In genomic region chr15:102406912-102407580, GRCm38 (mm10) we compare ENCODE assay signal across 9 mouse cellular contexts. TPM values are rescaled to one million over a fixed set of nuclear protein-coding genes. Genes with fewer than 3 reads are reported as not detected.
DNase-seq lines count a peak whose midpoint lies in the region; ATAC-seq and TF ChIP-seq lines count a peak whose summit lies in the region.
"Had no signal": no experiment of that assay in that cellular context is flagged by ENCODE, and none has a peak within 500 bp of the region (broad histone marks: within the 10 kb centered on the region; RNA-seq: fewer than 3 reads in every experiment).

No protein-coding gene starts in this region.

- peaks cover 45% of the 10 kb centered on the region for H3K36me3 ChIP-seq in heart, embryonic 13.5 days
- peaks cover 8 to 41% of the 10 kb centered on the region in 2 experiments for H3K36me3 ChIP-seq in MEL (ENCODE audit: control insufficient read depth in 1 of 2, insufficient read depth in 2 of 2, low read length in 2 of 2)
- H3K36me3 ChIP-seq in heart, postnatal 0 days (replicated peaks; ENCODE audit: control insufficient read depth, insufficient read depth, low read length), result peaks cover 37% of the 10 kb centered on the region
- peaks cover 33% of the 10 kb centered on the region for H3K36me3 ChIP-seq in midbrain, embryonic 11.5 days (ENCODE audit: control insufficient read depth, insufficient read depth, low read length)

- peak overlapping the region; percentile 65 for H3K4me2 ChIP-seq in heart, embryonic 13.5 days
- H3K4me2 ChIP-seq in heart, postnatal 0 days (ENCODE audit: low read depth, low read length), result peak overlapping the region; percentile 60
- H3K4me2 ChIP-seq in midbrain, embryonic 11.5 days, result peak overlapping the region; percentile 55

- H3K79me2 ChIP-seq in MEL (ENCODE audit: control insufficient read depth, insufficient read depth, low read length, poor library complexity), result peaks cover 38% of the 10 kb centered on the region

- H3K9ac ChIP-seq in heart, embryonic 13.5 days, result peak overlapping the region; percentile 98
- peak overlapping the region; percentile 65 for H3K9ac ChIP-seq in MEL (ENCODE audit: control insufficient read depth, low read depth, low read length, poor library complexity, severe bottlenecking)
- peak overlapping the region; percentile 96 for H3K9ac ChIP-seq in heart, postnatal 0 days (replicated peaks; ENCODE audit: low read depth, low read length)
- peak overlapping the region; percentile 95 for H3K9ac ChIP-seq in midbrain, embryonic 11.5 days (ENCODE audit: low read length)

- TF ChIP-seq CTCF in MEL (IDR thresholded peaks at IDR 0.05 in 2 of 3, conservative IDR thresholded peaks at IDR 0.05 in 1 of 3; ENCODE audit: control insufficient read depth in 1 of 3, insufficient read depth in 1 of 3, low read depth in 2 of 3, low read length in 3 of 3, poor library complexity in 1 of 3, severe bottlenecking in 1 of 3), result no peak
- TF ChIP-seq CTCF in heart, postnatal 0 days (IDR thresholded peaks at IDR 0.05; ENCODE audit: low read depth), result no peak

- no peaks in the 10 kb centered on the region for H3K27me3 ChIP-seq in heart, embryonic 13.5 days (replicated peaks)
- no peaks in the 10 kb centered on the region for H3K27me3 ChIP-seq in MEL (ENCODE audit: control insufficient read depth in 1 of 2, insufficient read depth in 2 of 2, low read length in 2 of 2)
- H3K27me3 ChIP-seq in heart, postnatal 0 days (ENCODE audit: control insufficient read depth, insufficient read depth, low read length), result no peaks in the 10 kb centered on the region
- H3K27me3 ChIP-seq in midbrain, embryonic 11.5 days (ENCODE audit: control insufficient read depth, insufficient read depth, low read length), result no peaks in the 10 kb centered on the region

- 0 out of 4 replicates have a peak, but pooled peaks of 1 of the 2 experiments have one; percentile 6 for TF ChIP-seq POLR2A in MEL (IDR thresholded peaks at IDR 0.05; ENCODE audit: control insufficient read depth in 1 of 2, insufficient read depth in 1 of 2, low read depth in 1 of 2, low read length in 2 of 2, poor library complexity in 1 of 2)

- peaks cover 56% of the 10 kb centered on the region for H3K4me1 ChIP-seq in heart, embryonic 13.5 days
- H3K4me1 ChIP-seq in MEL (ENCODE audit: control insufficient read depth in 1 of 2, insufficient read depth in 2 of 2, low read length in 2 of 2), result peaks cover 5 to 21% of the 10 kb centered on the region in 2 experiments; a peak in 3 of 4 replicates
- peaks cover 19% of the 10 kb centered on the region for H3K4me1 ChIP-seq in heart, postnatal 0 days (ENCODE audit: control insufficient read depth, insufficient read depth)
- H3K4me1 ChIP-seq in midbrain, embryonic 11.5 days (ENCODE audit: control insufficient read depth, insufficient read depth, low read length), result peaks cover 27% of the 10 kb centered on the region

- H3K4me3 ChIP-seq in heart, embryonic 13.5 days, result peak overlapping the region; percentile 78
- H3K4me3 ChIP-seq in MEL (ENCODE audit: control insufficient read depth in 1 of 2, insufficient read depth in 1 of 2, low read depth in 2 of 2, low read length in 2 of 2), result peak overlapping the region; percentile 50 to 59
- peak overlapping the region; percentile 78 for H3K4me3 ChIP-seq in heart, postnatal 0 days (ENCODE audit: low read depth, low read length)
- peak overlapping the region; percentile 94 for H3K4me3 ChIP-seq in midbrain, embryonic 11.5 days (ENCODE audit: low read depth, low read length)

- no peak for ATAC-seq in heart, embryonic 13.5 days (ENCODE audit: extremely low read depth, insufficient number of reproducible peaks, low FRiP score, low TSS enrichment)
- no peak for ATAC-seq in heart, postnatal 0 days (ENCODE audit: insufficient read depth, low read depth)
- no peak for ATAC-seq in midbrain, embryonic 11.5 days (ENCODE audit: low FRiP score)

- 9% methylated on average over 3 of the region's 3 CpGs for WGBS in heart, embryonic 13.5 days
- 2% methylated on average over 3 of the region's 3 CpGs for WGBS in heart, postnatal 0 days
- WGBS in midbrain, embryonic 11.5 days, result 34% methylated on average over 3 of the region's 3 CpGs

- TF ChIP-seq EP300 in MEL (IDR thresholded peaks at IDR 0.05; ENCODE audit: low read depth in 1 of 2, low read length in 2 of 2), result no peak
- no peak; the same call in 1 of the 2 replicates for TF ChIP-seq EP300 in heart, postnatal 0 days (IDR thresholded peaks at IDR 0.05; ENCODE audit: low read depth)

- H3K9me3 ChIP-seq in heart, embryonic 13.5 days, result no peaks in the 10 kb centered on the region
- H3K9me3 ChIP-seq in MEL (replicated peaks; ENCODE audit: insufficient read depth, low read length), result no peaks in the 10 kb centered on the region
- no peaks in the 10 kb centered on the region for H3K9me3 ChIP-seq in heart, postnatal 0 days (replicated peaks; ENCODE audit: control insufficient read depth, low read length)
- H3K9me3 ChIP-seq in midbrain, embryonic 11.5 days (ENCODE audit: control insufficient read depth, low read length), result no peaks in the 10 kb centered on the region

- DNase-seq in heart, adult 18-20 months, result no peak
- no peak for DNase-seq in MEL (ENCODE audit: low read depth, low spot score)
- no peak for DNase-seq in heart, postnatal 0 days (ENCODE audit: low spot score)
- peak; percentile 90 for DNase-seq in midbrain, embryonic 11.5 days (ENCODE audit: low spot score, missing footprints)
- no peak for DNase-seq in adrenal gland, adult 2 months
- no peak for DNase-seq in urinary bladder, postnatal 10 days (ENCODE audit: low spot score)
- no peak for DNase-seq in cerebellum, postnatal 4 days (ENCODE audit: low spot score in 2 of 2)

- H3K27ac ChIP-seq in heart, embryonic 13.5 days (replicated peaks), result peak overlapping the region; percentile 98
- H3K27ac ChIP-seq in MEL (ENCODE audit: control insufficient read depth, low read depth, low read length), result peak overlapping the region; percentile 44
- H3K27ac ChIP-seq in heart, postnatal 0 days (ENCODE audit: low read depth), result peak overlapping the region; percentile 98
- peak overlapping the region; percentile 89 for H3K27ac ChIP-seq in midbrain, embryonic 11.5 days (ENCODE audit: low read depth, low read length)

- TF ChIP-seq RAD21 in MEL (IDR thresholded peaks at IDR 0.05; ENCODE audit: low read depth, low read length), result no peak

RNA-seq across cellular contexts. Expression of gene Sp1, which starts 1.1 kb away (rescaled TPM):
- 4.3 and 4.6 TPM in 2 replicates for polyA plus RNA-seq in heart, embryonic 13.5 days (2015; fragmentation: Nextera tagmentation; extraction: Ambion mirVana)
- total RNA-seq in heart, adult 18-20 months (2021), result 10 to 100 TPM; 31.9 to 39.6 TPM
- 16.3 and 22.0 TPM in 2 replicates for total RNA-seq in MEL (2012; rRNA removed)
- 10 to 100 TPM; 47.2 to 92.3 TPM for polyA plus RNA-seq in MEL (2012; ENCODE audit: insufficient read depth in 1 of 2, insufficient read length in 2 of 2, low read depth in 1 of 2, low replicate concordance in 2 of 2, missing spikeins in 1 of 2)
- total RNA-seq in heart, postnatal 0 days (2014; rRNA removed; ENCODE audit: low replicate concordance), result 32.1 and 32.6 TPM in 2 replicates
- polyA plus RNA-seq in heart, postnatal 0 days (2015; fragmentation: Nextera tagmentation; extraction: Ambion mirVana), result 3.0 and 3.1 TPM in 2 replicates
- 11.2 and 11.7 TPM in 2 replicates for polyA plus RNA-seq in midbrain, embryonic 11.5 days (2014; fragmentation: Nextera tagmentation; extraction: Ambion mirVana)
- 10 to 100 TPM; 71.7 to 72.1 TPM for total RNA-seq in adrenal gland, adult 2 months (2021)
- 8.5 and 11.1 TPM in 2 replicates for polyA plus RNA-seq in adrenal gland, adult 2 months (2012; rRNA removed)

RNA-seq across cellular contexts. Expression of gene Amhr2, which starts 38.1 kb away (rescaled TPM):
- polyA plus RNA-seq in heart, embryonic 13.5 days (2015; fragmentation: Nextera tagmentation; extraction: Ambion mirVana), result 0.82 and 1.4 TPM in 2 replicates
- under 1 TPM; 0.39 to 0.97 TPM for total RNA-seq in heart, adult 18-20 months (2021)
- 6.9 and 8.0 TPM in 2 replicates for total RNA-seq in MEL (2012; rRNA removed)
- 10 to 100 TPM in 1 of 2 experiments, not detected in 1; 22.7 TPM for polyA plus RNA-seq in MEL (2012; ENCODE audit: insufficient read depth in 1 of 2, insufficient read length in 2 of 2, low read depth in 1 of 2, low replicate concordance in 2 of 2, missing spikeins in 1 of 2)
- 0.19 and 0.81 TPM in 2 replicates for total RNA-seq in heart, postnatal 0 days (2014; rRNA removed; ENCODE audit: low replicate concordance)
- polyA plus RNA-seq in heart, postnatal 0 days (2015; fragmentation: Nextera tagmentation; extraction: Ambion mirVana), result 0.75 and 1.9 TPM in 2 replicates
- polyA plus RNA-seq in midbrain, embryonic 11.5 days (2014; fragmentation: Nextera tagmentation; extraction: Ambion mirVana), result 0.37 TPM in 1 of 2 replicates, not detected in the other
- 1 to 10 TPM; 1.0 to 1.6 TPM for total RNA-seq in adrenal gland, adult 2 months (2021)
- 1.3 and 2.5 TPM in 2 replicates for polyA plus RNA-seq in adrenal gland, adult 2 months (2012; rRNA removed)
- total RNA-seq: hematopoietic stem cell, adult 5-6 weeks had no signal

RNA-seq across cellular contexts. Expression of gene Sp7, which starts 40.1 kb away (rescaled TPM):
- polyA plus RNA-seq in heart, embryonic 13.5 days (2015; fragmentation: Nextera tagmentation; extraction: Ambion mirVana), result 0.16 and 0.19 TPM in 2 replicates
- not detected for total RNA-seq in heart, adult 18-20 months (2021)
- not detected in 2 replicates for total RNA-seq in MEL (2012; rRNA removed)
- not detected for polyA plus RNA-seq in MEL (2012; ENCODE audit: insufficient read depth in 1 of 2, insufficient read length in 2 of 2, low read depth in 1 of 2, low replicate concordance in 2 of 2, missing spikeins in 1 of 2)
- not detected in 2 replicates for total RNA-seq in heart, postnatal 0 days (2014; rRNA removed; ENCODE audit: low replicate concordance)
- polyA plus RNA-seq in heart, postnatal 0 days (2015; fragmentation: Nextera tagmentation; extraction: Ambion mirVana), result not detected in 2 replicates
- 0.51 and 0.90 TPM in 2 replicates for polyA plus RNA-seq in midbrain, embryonic 11.5 days (2014; fragmentation: Nextera tagmentation; extraction: Ambion mirVana)
- under 1 TPM; 0.09 to 0.14 TPM for total RNA-seq in adrenal gland, adult 2 months (2021)
- polyA plus RNA-seq in adrenal gland, adult 2 months (2012; rRNA removed), result 0.50 and 0.55 TPM in 2 replicates
- total RNA-seq: hematopoietic stem cell, adult 5-6 weeks had no signal

RNA-seq across cellular contexts. Expression of gene Prr13, which starts 51.8 kb away (rescaled TPM):
- polyA plus RNA-seq in heart, embryonic 13.5 days (2015; fragmentation: Nextera tagmentation; extraction: Ambion mirVana), result 93.9 and 102 TPM in 2 replicates
- 10 to 100 TPM; 20.3 to 24.4 TPM for total RNA-seq in heart, adult 18-20 months (2021)
- total RNA-seq in MEL (2012; rRNA removed), result 15.2 and 17.3 TPM in 2 replicates
- polyA plus RNA-seq in MEL (2012; ENCODE audit: insufficient read depth in 1 of 2, insufficient read length in 2 of 2, low read depth in 1 of 2, low replicate concordance in 2 of 2, missing spikeins in 1 of 2), result 10 to 100 TPM in 1 of 2 experiments, not detected in 1; 73.3 TPM
- 16.8 and 25.7 TPM in 2 replicates for total RNA-seq in heart, postnatal 0 days (2014; rRNA removed; ENCODE audit: low replicate concordance)
- polyA plus RNA-seq in heart, postnatal 0 days (2015; fragmentation: Nextera tagmentation; extraction: Ambion mirVana), result 71.4 and 73.4 TPM in 2 replicates
- 92.7 and 110 TPM in 2 replicates for polyA plus RNA-seq in midbrain, embryonic 11.5 days (2014; fragmentation: Nextera tagmentation; extraction: Ambion mirVana)
- 100 to 1,000 TPM; 105 to 197 TPM for total RNA-seq in adrenal gland, adult 2 months (2021)
- 213 and 313 TPM in 2 replicates for polyA plus RNA-seq in adrenal gland, adult 2 months (2012; rRNA removed)

RNA-seq across cellular contexts. Expression of gene Aaas, which starts 56.5 kb away (rescaled TPM):
- 54.0 and 58.1 TPM in 2 replicates for polyA plus RNA-seq in heart, embryonic 13.5 days (2015; fragmentation: Nextera tagmentation; extraction: Ambion mirVana)
- total RNA-seq in heart, adult 18-20 months (2021), result 10 to 100 TPM in 1 of 2 experiments, 1 to 10 TPM in 1; 9.8 to 12.1 TPM
- total RNA-seq in MEL (2012; rRNA removed), result 48.7 and 61.5 TPM in 2 replicates
- polyA plus RNA-seq in MEL (2012; ENCODE audit: insufficient read depth in 1 of 2, insufficient read length in 2 of 2, low read depth in 1 of 2, low replicate concordance in 2 of 2, missing spikeins in 1 of 2), result 100 to 1,000 TPM in 1 of 2 experiments, not detected in 1; 205 TPM
- 25.9 and 59.6 TPM in 2 replicates for total RNA-seq in heart, postnatal 0 days (2014; rRNA removed; ENCODE audit: low replicate concordance)
- polyA plus RNA-seq in heart, postnatal 0 days (2015; fragmentation: Nextera tagmentation; extraction: Ambion mirVana), result 18.8 and 20.4 TPM in 2 replicates
- 76.5 and 82.5 TPM in 2 replicates for polyA plus RNA-seq in midbrain, embryonic 11.5 days (2014; fragmentation: Nextera tagmentation; extraction: Ambion mirVana)
- total RNA-seq in adrenal gland, adult 2 months (2021), result 10 to 100 TPM; 16.8 to 18.1 TPM
- polyA plus RNA-seq in adrenal gland, adult 2 months (2012; rRNA removed), result 44.9 and 46.6 TPM in 2 replicates

Comparison
In these comparisons a context has a peak if more than half of its experiments do, and no peak if none do; other contexts are left out.
1. H3K27ac ChIP-seq: peak in every context shown above with its lines; median percentile 98 in heart, embryonic 13.5 days; 98 in heart, postnatal 0 days; 89 in midbrain, embryonic 11.5 days; 44 in MEL.